Mouse (Mus musculus): Measurements from ENCODE around the gene Eif2b3.

Gene Eif2b3

GRCm38 (mm10) chr4:117094626-117095361 lies 75.6 kb downstream of the Eif2b3 start:
- no peak for DNase-seq (ENCODE audit: low spot score in 2 of 2)

- DNase-seq (ENCODE audit: low spot score in 2 of 2): peak; percentile 38 to 43
Measured at GRCm38 (mm10) chr4:117095551-117096452, 76.6 kb downstream of the Eif2b3 start, which contains the start of gene Ptch2. Gene Ptch2, plus strand, starts transcription at chr4:117096075.

- no peak for DNase-seq (ENCODE audit: low spot score in 2 of 2)
Measured at GRCm38 (mm10) chr4:117096666-117097065, 77.5 kb downstream of the Eif2b3 start.

- DNase-seq (ENCODE audit: low spot score in 2 of 2): no peak
Measured at GRCm38 (mm10) chr4:117097969-117098763, 79.0 kb downstream of the Eif2b3 start.

- DNase-seq (ENCODE audit: low spot score in 2 of 2): no peak
Measured at GRCm38 (mm10) chr4:117098764-117099036, 79.5 kb downstream of the Eif2b3 start.

GRCm38 (mm10) chr4:117100036-117100435 lies 80.8 kb downstream of the Eif2b3 start:
- no peak for DNase-seq (ENCODE audit: low spot score in 2 of 2)

- no peak for DNase-seq (ENCODE audit: low spot score in 2 of 2)
Measured at GRCm38 (mm10) chr4:117101218-117101617, 82.0 kb downstream of the Eif2b3 start.

- DNase-seq (ENCODE audit: low spot score in 2 of 2): no peak
Measured at GRCm38 (mm10) chr4:117104672-117105071, 85.5 kb downstream of the Eif2b3 start.

- DNase-seq (ENCODE audit: low spot score in 2 of 2): no peak
Measured at GRCm38 (mm10) chr4:117105127-117105526, 85.9 kb downstream of the Eif2b3 start.

- DNase-seq (ENCODE audit: low spot score in 2 of 2): no peak
Measured at GRCm38 (mm10) chr4:117107813-117108523, 88.8 kb downstream of the Eif2b3 start.

- DNase-seq (ENCODE audit: low spot score in 2 of 2): no peak
Measured at GRCm38 (mm10) chr4:117108524-117108849, 89.3 kb downstream of the Eif2b3 start.

- DNase-seq (ENCODE audit: low spot score in 2 of 2): no peak
Measured at GRCm38 (mm10) chr4:117109330-117109729, 90.1 kb downstream of the Eif2b3 start.

- no peak for DNase-seq (ENCODE audit: low spot score in 2 of 2)
Measured at GRCm38 (mm10) chr4:117110249-117110648, 91.0 kb downstream of the Eif2b3 start.

GRCm38 (mm10) chr4:117110985-117111384 lies 91.8 kb downstream of the Eif2b3 start:
- no peak for DNase-seq (ENCODE audit: low spot score in 2 of 2)

- no peak for DNase-seq (ENCODE audit: low spot score in 2 of 2)
Measured at GRCm38 (mm10) chr4:117113237-117113636, 94.0 kb downstream of the Eif2b3 start.

GRCm38 (mm10) chr4:117115592-117115991 lies 96.4 kb downstream of the Eif2b3 start:
- no peak for DNase-seq (ENCODE audit: low spot score in 2 of 2)

GRCm38 (mm10) chr4:117117931-117118330 lies 98.7 kb downstream of the Eif2b3 start:
- no peak for DNase-seq (ENCODE audit: low spot score in 2 of 2)

GRCm38 (mm10) chr4:117119636-117120035 lies 100.4 kb downstream of the Eif2b3 start:
- no peak for DNase-seq (ENCODE audit: low spot score in 2 of 2)

GRCm38 (mm10) chr4:117120052-117120444 lies 100.8 kb downstream of the Eif2b3 start:
- no peak for DNase-seq (ENCODE audit: low spot score in 2 of 2)

GRCm38 (mm10) chr4:117120445-117121414 lies 101.5 kb downstream of the Eif2b3 start:
- peak; percentile 95 to 96 for DNase-seq (ENCODE audit: low spot score in 2 of 2)
